In the genomic region with DNA sequence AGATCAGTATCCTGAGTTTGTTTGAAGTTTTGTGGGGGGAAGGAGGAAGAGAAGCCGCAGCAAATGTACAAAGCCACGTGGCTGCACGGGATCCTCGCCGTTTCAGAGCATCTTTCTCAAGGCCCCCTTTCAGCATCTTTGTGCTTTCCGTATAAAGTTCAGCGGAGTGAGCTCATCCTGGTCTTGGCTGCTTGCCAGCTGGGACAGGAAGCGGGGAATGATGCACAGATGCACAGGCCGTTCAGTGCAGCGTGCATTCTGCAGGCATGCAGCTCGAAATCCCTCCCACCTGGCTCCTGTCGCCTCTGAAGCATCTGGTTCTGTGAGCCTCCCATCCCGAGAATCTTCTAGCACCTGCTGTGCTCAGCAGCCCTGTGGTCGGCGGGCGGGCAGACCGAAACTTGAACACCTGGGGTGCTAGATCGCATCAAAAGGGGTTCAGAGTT, we compare ENCODE assay signal across 9 mouse cellular contexts.
DNase-seq lines count a peak whose midpoint lies in the region; ATAC-seq lines count a peak whose summit lies in the region.
"Had no signal": no experiment of that assay in that cellular context is flagged by ENCODE, and none has a peak within 500 bp of the region (broad histone marks: within the 10 kb centered on the region; RNA-seq: fewer than 3 reads in every experiment).

No protein-coding gene starts in this region.

- 0 out of 2 replicates have a peak, but pooled peaks have one; percentile 50 for ATAC-seq in embryonic facial prominence, embryonic 11.5 days (replicated peaks; ENCODE audit: insufficient number of reproducible peaks, low FRiP score, low TSS enrichment, low read depth)
- peak; percentile 78 for ATAC-seq in limb, embryonic 13.5 days (ENCODE audit: low FRiP score, low read depth)
- peak; percentile 80 for ATAC-seq in neural tube, embryonic 14.5 days (ENCODE audit: low read depth)

- H3K27me3 ChIP-seq in embryonic facial prominence, embryonic 11.5 days (ENCODE audit: control insufficient read depth, insufficient read depth, low read length) = no peaks in the 10 kb centered on the region
- H3K27me3 ChIP-seq in limb, embryonic 13.5 days = no peaks in the 10 kb centered on the region
- H3K27me3 ChIP-seq in neural tube, embryonic 14.5 days (ENCODE audit: control insufficient read depth, insufficient read depth, low read length) = no peaks in the 10 kb centered on the region

- peak; percentile 37 for DNase-seq in ovary, postnatal 36 days (ENCODE audit: low spot score)
- no peak for DNase-seq in ovary, postnatal 10 days (ENCODE audit: low spot score)
- peak; percentile 80 for DNase-seq in embryonic facial prominence, embryonic 11.5 days (ENCODE audit: low spot score)
- peak; percentile 74 for DNase-seq in heart, adult 8-10 months (ENCODE audit: low spot score)
- peak; percentile 31 for DNase-seq in kidney, adult 9 months
- DNase-seq in spleen, adult 18-20 months = no peak

- no peaks in the 10 kb centered on the region for H3K36me3 ChIP-seq in embryonic facial prominence, embryonic 11.5 days (replicated peaks; ENCODE audit: control insufficient read depth, insufficient read depth, low read depth, low read length)
- no peaks in the 10 kb centered on the region for H3K36me3 ChIP-seq in limb, embryonic 13.5 days
- no peaks in the 10 kb centered on the region for H3K36me3 ChIP-seq in neural tube, embryonic 14.5 days (ENCODE audit: control insufficient read depth, insufficient read depth, low read length)

- H3K4me3 ChIP-seq in embryonic facial prominence, embryonic 11.5 days (ENCODE audit: low read depth, low read length) = no peak overlapping the region
- no peak overlapping the region for H3K4me3 ChIP-seq in limb, embryonic 13.5 days
- no peak overlapping the region for H3K4me3 ChIP-seq in neural tube, embryonic 14.5 days (ENCODE audit: low read depth, low read length)

- no peak overlapping the region for H3K9ac ChIP-seq in embryonic facial prominence, embryonic 11.5 days (replicated peaks; ENCODE audit: low read length)
- no peak overlapping the region for H3K9ac ChIP-seq in limb, embryonic 13.5 days
- no peak overlapping the region for H3K9ac ChIP-seq in neural tube, embryonic 14.5 days (replicated peaks; ENCODE audit: low read depth, low read length)

- WGBS in embryonic facial prominence, embryonic 11.5 days = 11% methylated on average over 18 of the region's 18 CpGs
- WGBS in limb, embryonic 13.5 days = 5% methylated on average over 18 of the region's 18 CpGs
- 10% methylated on average over 18 of the region's 18 CpGs for WGBS in neural tube, embryonic 14.5 days

- no peaks in the 10 kb centered on the region for H3K4me1 ChIP-seq in embryonic facial prominence, embryonic 11.5 days (ENCODE audit: control insufficient read depth, insufficient read depth, low read length)
- H3K4me1 ChIP-seq in limb, embryonic 13.5 days = peaks cover 49% of the 10 kb centered on the region
- H3K4me1 ChIP-seq in neural tube, embryonic 14.5 days (ENCODE audit: control insufficient read depth, insufficient read depth, low read length) = peaks cover 13% of the 10 kb centered on the region; the same call in 1 of the 2 replicates
- H3K4me1 ChIP-seq: megakaryocyte, embryonic 14.5 days had no signal

- no peaks in the 10 kb centered on the region for H3K9me3 ChIP-seq in embryonic facial prominence, embryonic 11.5 days (replicated peaks; ENCODE audit: control insufficient read depth, low read length)
- H3K9me3 ChIP-seq in limb, embryonic 13.5 days = no peaks in the 10 kb centered on the region
- H3K9me3 ChIP-seq in neural tube, embryonic 14.5 days (ENCODE audit: control insufficient read depth, low read length) = no peaks in the 10 kb centered on the region

- H3K4me2 ChIP-seq in embryonic facial prominence, embryonic 11.5 days (ENCODE audit: low read depth, low read length) = no peak overlapping the region
- H3K4me2 ChIP-seq in limb, embryonic 13.5 days (replicated peaks) = peak overlapping the region; percentile 45
- H3K4me2 ChIP-seq in neural tube, embryonic 14.5 days (ENCODE audit: low read depth, low read length) = peak overlapping the region; percentile 15; the same call in 1 of the 2 replicates

- H3K27ac ChIP-seq in embryonic facial prominence, embryonic 11.5 days (replicated peaks; ENCODE audit: low read depth, low read length) = no peak overlapping the region
- H3K27ac ChIP-seq in limb, embryonic 13.5 days = no peak overlapping the region
- peak overlapping the region; percentile 46; the same call in 1 of the 2 replicates for H3K27ac ChIP-seq in neural tube, embryonic 14.5 days (ENCODE audit: low read depth, low read length)

Comparison
In these comparisons a context has a peak if more than half of its experiments do, and no peak if none do; other contexts are left out.
1. DNase-seq: peak in ovary, postnatal 36 days (single experiment), embryonic facial prominence, embryonic 11.5 days (single experiment), heart, adult 8-10 months (single experiment) and kidney, adult 9 months (single experiment); none in ovary, postnatal 10 days (single experiment) and spleen, adult 18-20 months (0 of 2).
2. Peak in every context shown above with its lines, with median percentiles within 50 percentile points of each other: ATAC-seq.